Mouse (Mus musculus) forebrain, embryonic 13.5 days (tissue): ENCODE measurements around the gene Myh11. TPM values are rescaled to one million over a fixed set of nuclear protein-coding genes. Genes with fewer than 3 reads are reported as not detected.
A peak's percentile ranks its signal among the peaks of the same experiment; 100 is the strongest.

Experiments
- ATAC-seq: fragments of 200-750 bp; cut with Nextera tagmentation; 2 replicates; pipeline ENCODE4 v1.8.0; 2017
- H3K27ac ChIP-seq: fragments of 300-500 bp; sonication (generic); 2 replicates; pipeline ENCODE4 v1.5.1; 2015; ENCODE audit warnings: inconsistent platforms, mild to moderate bottlenecking, moderate library complexity
- H3K27me3 ChIP-seq: fragments of 300-500 bp; sonication (generic); 2 replicates; pipeline ENCODE4 v1.6.1; 2015; ENCODE audit warnings: mild to moderate bottlenecking, inconsistent platforms
- H3K36me3 ChIP-seq: fragments of 300-500 bp; sonication (generic); 2 replicates; pipeline ENCODE4 v1.6.1; 2015; ENCODE audit warnings: mild to moderate bottlenecking, inconsistent platforms; ENCODE audit not compliant: poor library complexity, severe bottlenecking
- H3K4me1 ChIP-seq: fragments of 300-500 bp; sonication (generic); 2 replicates; pipeline ENCODE4 v1.6.1; 2015; ENCODE audit warnings: inconsistent platforms
- H3K4me2 ChIP-seq: fragments of 300-500 bp; sonication (generic); 2 replicates; pipeline ENCODE4 v1.6.1; 2015; ENCODE audit warnings: inconsistent platforms, mild to moderate bottlenecking, moderate library complexity
- H3K4me3 ChIP-seq: fragments of 300-500 bp; sonication (generic); 2 replicates; pipeline ENCODE4 v1.5.1; 2015; ENCODE audit warnings: mild to moderate bottlenecking, inconsistent platforms
- H3K9ac ChIP-seq: fragments of 300-500 bp; sonication (generic); 2 replicates; pipeline ENCODE4 v1.6.1; 2015; ENCODE audit warnings: mild to moderate bottlenecking, inconsistent platforms
- H3K9me3 ChIP-seq: fragments of 300-500 bp; sonication (generic); replicated peaks from 2 replicates; pipeline ENCODE4 v1.6.1; 2016; ENCODE audit warnings: inconsistent platforms
- WGBS: fragments of 180-500 bp; shearing (Covaris S2); methylation state at CpG from one replicate; pipeline ENCODE4 v1.1.7; 2015; 5-methylcytosine and 5-hydroxymethylcytosine counted together
- polyA plus RNA-seq: library from polyadenylated mRNA; unstranded; fragments of >200 nt; fragmentation: Nextera tagmentation; extraction: Ambion mirVana; gene quantifications from 2 replicates; pipeline ENCODE4 v1.2.1, GENCODE M21; 2015

Gene Myh11
- polyA plus RNA-seq, 1 experiment from 2014 or later, result 0.18 TPM

- H3K4me2 ChIP-seq, result no peak overlapping the region
- H3K27ac ChIP-seq, result no peak overlapping the region
- no peak overlapping the region for H3K4me3 ChIP-seq
- WGBS, result 93% methylated on average over 5 of the region's 5 CpGs
- ATAC-seq, result no peak
- no peak overlapping the region for H3K9ac ChIP-seq
- H3K4me1 ChIP-seq, result no peaks in the 10 kb centered on the region
- H3K9me3 ChIP-seq, result no peaks in the 10 kb centered on the region
- H3K27me3 ChIP-seq, result no peaks in the 10 kb centered on the region
- H3K36me3 ChIP-seq, result peaks cover 97% of the 10 kb centered on the region
Observed at GRCm38 (mm10) chr16:14185516-14185915, 105.7 kb downstream of the Myh11 start.

- no peak overlapping the region for H3K4me3 ChIP-seq
- ATAC-seq, result no peak
- no peak overlapping the region for H3K9ac ChIP-seq
- 68% methylated on average over 1 of the region's 1 CpGs for WGBS
- peaks cover 95% of the 10 kb centered on the region for H3K36me3 ChIP-seq
- no peaks in the 10 kb centered on the region for H3K27me3 ChIP-seq
- H3K9me3 ChIP-seq, result no peaks in the 10 kb centered on the region
- no peak overlapping the region for H3K27ac ChIP-seq
- H3K4me1 ChIP-seq, result no peaks in the 10 kb centered on the region
- no peak overlapping the region for H3K4me2 ChIP-seq
Observed at GRCm38 (mm10) chr16:14183856-14184255, 107.3 kb downstream of the Myh11 start.

- ATAC-seq, result no peak
- no peak overlapping the region for H3K9ac ChIP-seq
- H3K4me1 ChIP-seq, result no peaks in the 10 kb centered on the region
- peaks cover 94% of the 10 kb centered on the region for H3K36me3 ChIP-seq
- H3K27me3 ChIP-seq, result no peaks in the 10 kb centered on the region
- no peak overlapping the region for H3K4me2 ChIP-seq
- 94% methylated on average over 5 of the region's 5 CpGs for WGBS
- H3K27ac ChIP-seq, result no peak overlapping the region
- H3K9me3 ChIP-seq, result no peaks in the 10 kb centered on the region
- no peak overlapping the region for H3K4me3 ChIP-seq
Observed at GRCm38 (mm10) chr16:14182360-14182759, 108.8 kb downstream of the Myh11 start.

GRCm38 (mm10) chr16:14180163-14180733 lies 110.9 kb downstream of the Myh11 start:
- H3K36me3 ChIP-seq, result peaks cover 94% of the 10 kb centered on the region
- no peak for ATAC-seq
- H3K4me2 ChIP-seq, result no peak overlapping the region
- H3K9me3 ChIP-seq, result no peaks in the 10 kb centered on the region
- H3K4me1 ChIP-seq, result no peaks in the 10 kb centered on the region
- H3K9ac ChIP-seq, result no peak overlapping the region
- H3K27me3 ChIP-seq, result no peaks in the 10 kb centered on the region
- H3K4me3 ChIP-seq, result no peak overlapping the region
- 82% methylated on average over 6 of the region's 6 CpGs for WGBS
- H3K27ac ChIP-seq, result no peak overlapping the region

GRCm38 (mm10) chr16:14178041-14178440 lies 113.1 kb downstream of the Myh11 start:
- H3K9ac ChIP-seq, result no peak overlapping the region
- H3K27me3 ChIP-seq, result no peaks in the 10 kb centered on the region
- no peak for ATAC-seq
- peaks cover 95% of the 10 kb centered on the region for H3K36me3 ChIP-seq
- H3K4me2 ChIP-seq, result no peak overlapping the region
- no peaks in the 10 kb centered on the region for H3K9me3 ChIP-seq
- no peaks in the 10 kb centered on the region for H3K4me1 ChIP-seq
- 81% methylated on average over 3 of the region's 3 CpGs for WGBS
- no peak overlapping the region for H3K4me3 ChIP-seq
- no peak overlapping the region for H3K27ac ChIP-seq

GRCm38 (mm10) chr16:14169706-14170105 lies 121.5 kb downstream of the Myh11 start:
- peaks cover 11% of the 10 kb centered on the region for H3K4me1 ChIP-seq
- no peaks in the 10 kb centered on the region for H3K27me3 ChIP-seq
- no peak overlapping the region for H3K27ac ChIP-seq
- H3K9me3 ChIP-seq, result no peaks in the 10 kb centered on the region
- ATAC-seq, result no peak
- no peak overlapping the region for H3K9ac ChIP-seq
- WGBS, result 100% methylated on average over 1 of the region's 1 CpGs
- H3K36me3 ChIP-seq, result peaks cover 66% of the 10 kb centered on the region
- no peak overlapping the region for H3K4me2 ChIP-seq
- H3K4me3 ChIP-seq, result no peak overlapping the region

- Histone ChIP-seq H3K36me3 (peaks cover 35% of the 10 kb centered on the region), H3K9ac (no peak overlapping the region), H3K4me1 (peaks cover 30% of the 10 kb centered on the region), H3K4me3 (no peak overlapping the region), H3K27ac (no peak overlapping the region), H3K4me2 (no peak overlapping the region), H3K9me3 (no peaks in the 10 kb centered on the region), H3K27me3 (no peaks in the 10 kb centered on the region)
- ATAC-seq, result no peak
- 94% methylated on average over 4 of the region's 4 CpGs for WGBS
Observed at GRCm38 (mm10) chr16:14166490-14166889, 124.7 kb downstream of the Myh11 start.

GRCm38 (mm10) chr16:14163731-14164130 lies 127.4 kb downstream of the Myh11 start:
- no peaks in the 10 kb centered on the region for H3K27me3 ChIP-seq
- no peaks in the 10 kb centered on the region for H3K9me3 ChIP-seq
- 2% methylated on average over 10 of the region's 10 CpGs for WGBS
- peaks cover 30% of the 10 kb centered on the region for H3K4me1 ChIP-seq
- H3K27ac ChIP-seq, result no peak overlapping the region
- peaks cover 9% of the 10 kb centered on the region for H3K36me3 ChIP-seq
- no peak for ATAC-seq
- peak overlapping the region; percentile 67 for H3K4me3 ChIP-seq
- peak overlapping the region; percentile 82 for H3K4me2 ChIP-seq
- H3K9ac ChIP-seq, result peak overlapping the region; percentile 81

GRCm38 (mm10) chr16:14162988-14163416 lies 128.2 kb downstream of the Myh11 start, which contains the start of the genes Nde1 and Marf1:
Nde1 (plus strand) TSS chr16:14163275.
Marf1 (minus strand) TSS chr16:14163351.
- Histone ChIP-seq H3K27ac (peak within 1 kb of the TSS; percentile 81), H3K9me3 (no peaks in the 10 kb centered on the region), H3K4me3 (peak within 1 kb of the TSS; percentile 67), H3K27me3 (no peaks in the 10 kb centered on the region), H3K4me1 (peaks cover 36% of the 10 kb centered on the region), H3K9ac (peak within 1 kb of the TSS; percentile 81), H3K36me3 (0 out of 2 replicates have a peak, but pooled peaks cover 2% of the 10 kb centered on the region), H3K4me2 (peak within 1 kb of the TSS; percentile 82)
- under 1% methylated on average over 42 of the region's 43 CpGs for WGBS
- ATAC-seq, result peak; percentile 82

- no peak for ATAC-seq
- Histone ChIP-seq H3K36me3 (no peaks in the 10 kb centered on the region), H3K9ac (no peak overlapping the region), H3K4me1 (peaks cover 47% of the 10 kb centered on the region), H3K27ac (no peak overlapping the region), H3K4me3 (no peak overlapping the region), H3K4me2 (no peak overlapping the region), H3K9me3 (no peaks in the 10 kb centered on the region), H3K27me3 (no peaks in the 10 kb centered on the region)
- 76% methylated on average over 1 of the region's 1 CpGs for WGBS
Observed at GRCm38 (mm10) chr16:14160941-14161340, 130.2 kb downstream of the Myh11 start.

- Histone ChIP-seq H3K9me3 (no peaks in the 10 kb centered on the region), H3K27ac (peak overlapping the region; percentile 96), H3K4me2 (peak overlapping the region; percentile 61), H3K4me1 (peaks cover 36% of the 10 kb centered on the region), H3K9ac (peak overlapping the region; percentile 79), H3K4me3 (peak overlapping the region; percentile 77), H3K27me3 (no peaks in the 10 kb centered on the region), H3K36me3 (no peaks in the 10 kb centered on the region)
- 0% methylated on average over 10 of the region's 10 CpGs for WGBS
- ATAC-seq, result peak; percentile 19
Observed at GRCm38 (mm10) chr16:14159746-14160131, 131.4 kb downstream of the Myh11 start.

GRCm38 (mm10) chr16:14158936-14159745 lies 132.0 kb downstream of the Myh11 start:
- ATAC-seq, result peak; percentile 94
- no peaks in the 10 kb centered on the region for H3K36me3 ChIP-seq
- under 1% methylated on average over 55 of the region's 58 CpGs for WGBS
- no peaks in the 10 kb centered on the region for H3K27me3 ChIP-seq
- H3K9ac ChIP-seq, result peak overlapping the region; percentile 79
- peaks cover 30% of the 10 kb centered on the region for H3K4me1 ChIP-seq
- H3K9me3 ChIP-seq, result no peaks in the 10 kb centered on the region
- H3K27ac ChIP-seq, result peak overlapping the region; percentile 96
- H3K4me3 ChIP-seq, result peak overlapping the region; percentile 77
- H3K4me2 ChIP-seq, result peak overlapping the region; percentile 74
